8 mouse cellular contexts compared by ENCODE assay signal in the genomic region with DNA sequence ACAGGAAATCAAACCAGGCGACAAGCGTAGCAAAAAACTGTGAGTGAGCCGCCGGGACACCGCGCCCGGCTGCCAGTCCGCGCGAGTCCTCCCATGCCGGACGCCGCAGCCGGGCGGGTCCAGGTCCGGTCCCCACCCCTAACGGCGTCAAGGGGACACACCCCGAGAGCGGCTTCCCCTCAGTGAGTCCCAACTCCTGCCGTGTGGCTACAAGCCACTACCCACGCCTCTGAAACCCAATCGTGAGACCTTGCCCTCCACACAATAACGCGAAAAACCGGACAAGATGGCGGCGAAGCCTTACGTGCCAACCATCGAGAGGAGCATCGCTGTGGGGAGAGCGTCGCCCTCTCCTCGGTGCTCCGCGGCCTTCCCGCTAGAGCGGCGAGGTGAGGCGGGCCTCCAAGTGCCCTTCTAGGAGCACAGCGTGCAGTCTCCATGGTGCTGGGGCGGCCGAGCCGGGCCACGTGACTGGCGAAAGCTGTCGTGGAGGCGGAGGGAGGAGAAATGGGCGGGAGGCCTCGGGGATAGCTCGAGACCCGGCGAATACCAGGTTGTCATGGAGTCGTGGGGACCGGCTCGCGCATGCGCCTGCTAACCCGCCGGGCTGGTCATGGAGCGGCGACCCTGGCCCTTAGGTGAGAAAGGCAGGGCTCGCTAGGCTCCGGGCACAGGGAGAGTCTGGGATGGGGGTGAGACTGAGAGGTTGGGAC. TPM values are rescaled to one million over a fixed set of nuclear protein-coding genes. Genes with fewer than 3 reads are reported as not detected.
DNase-seq lines count a peak whose midpoint lies in the region; ATAC-seq and TF ChIP-seq lines count a peak whose summit lies in the region.

TSS of gene Cipc (plus strand) at position 182 of the 713 bp plus-strand sequence.

- H3K9me3 ChIP-seq in hindbrain, postnatal 0 days (ENCODE audit: low read length), result no peaks in the 10 kb centered on the region

- H3K36me3 ChIP-seq in hindbrain, postnatal 0 days (ENCODE audit: insufficient read depth, low read length), result no peaks in the 10 kb centered on the region

- peak within 1 kb of the TSS; percentile 99 for H3K27ac ChIP-seq in gastrocnemius, adult 2 months
- H3K27ac ChIP-seq in hindbrain, postnatal 0 days, result peak within 1 kb of the TSS; percentile 99
- peak within 1 kb of the TSS; percentile 100 for H3K27ac ChIP-seq in left cerebral cortex, adult 2 months

- DNase-seq in ZHBTc4 (ENCODE audit: low read depth, low spot score), result peak; percentile 100
- DNase-seq in gastrocnemius, adult 2 months, result peak; percentile 99
- peak; percentile 99 for DNase-seq in hindbrain, postnatal 0 days (ENCODE audit: low spot score)
- DNase-seq in left cerebral cortex, adult 2 months (ENCODE audit: extremely low spot score in 1 of 2, low spot score in 2 of 2), result peak; percentile 98 to 99
- DNase-seq in right cerebral cortex, adult 2 months (ENCODE audit: low spot score in 2 of 2), result peak; percentile 97 to 99
- peak; percentile 98 for DNase-seq in urinary bladder, postnatal 14 days (ENCODE audit: low spot score)

- peak within 1 kb of the TSS; percentile 89 for H3K4me3 ChIP-seq in gastrocnemius, adult 2 months
- H3K4me3 ChIP-seq in hindbrain, postnatal 0 days (ENCODE audit: low read length), result peak within 1 kb of the TSS; percentile 59
- H3K4me3 ChIP-seq in left cerebral cortex, adult 2 months, result peak within 1 kb of the TSS; percentile 72

- 0 out of 2 replicates have a peak, but pooled peaks have one; percentile 2 for TF ChIP-seq CTCF in gastrocnemius, adult 2 months (IDR thresholded peaks at IDR 0.05)
- TF ChIP-seq CTCF in hindbrain, postnatal 0 days (IDR thresholded peaks at IDR 0.05; ENCODE audit: low read depth), result no peak; the same call in 1 of the 2 replicates
- no peak; the same call in 1 of the 2 replicates for TF ChIP-seq CTCF in left cerebral cortex, adult 2 months (IDR thresholded peaks at IDR 0.05)

- ATAC-seq in common myeloid progenitor, adult 5-6 weeks (replicated peaks; ENCODE audit: low read depth, poor library complexity, severe bottlenecking), result peak; percentile 79
- ATAC-seq in hindbrain, postnatal 0 days, result peak; percentile 98
- peak; percentile 83 for ATAC-seq in megakaryocyte, adult 5-6 weeks (ENCODE audit: poor library complexity, severe bottlenecking)

- intact Hi-C loops in gastrocnemius, adult 2 months (cut with DNase I), result loop anchor here (5.0 kb wide), 1 partner anchor 45 kb away; no protein-coding TSS in a partner anchor
- intact Hi-C loops in left cerebral cortex, adult 2 months (cut with DNase I), result loop anchor here (1.0 to 2.0 kb wide), 3 partner anchors 28 to 178 kb away; no protein-coding TSS in a partner anchor

- H3K4me1 ChIP-seq in hindbrain, postnatal 0 days (ENCODE audit: insufficient read depth, low read length), result peaks cover 29% of the 10 kb centered on the region

- under 1% methylated on average over 64 of the region's 64 CpGs for WGBS in hindbrain, postnatal 0 days

- H3K4me2 ChIP-seq in hindbrain, postnatal 0 days (ENCODE audit: low read depth, low read length), result peak within 1 kb of the TSS; percentile 84

- H3K9ac ChIP-seq in hindbrain, postnatal 0 days (replicated peaks; ENCODE audit: low read length), result peak within 1 kb of the TSS; percentile 93

- H3K27me3 ChIP-seq in hindbrain, postnatal 0 days (ENCODE audit: insufficient read depth, low read length), result no peaks in the 10 kb centered on the region

RNA-seq across cellular contexts. Expression of gene Cipc, which starts in this region (rescaled TPM):
- 23.8 and 33.9 TPM in 2 replicates for total RNA-seq in common myeloid progenitor, adult 5-6 weeks (2017)
- total RNA-seq in gastrocnemius, adult 2 months (2021), result 10 to 100 TPM; 32.2 to 33.8 TPM
- 51.1 and 55.6 TPM in 2 replicates for total RNA-seq in hindbrain, postnatal 0 days (2014; rRNA removed)
- 27.6 and 29.6 TPM in 2 replicates for polyA plus RNA-seq in hindbrain, postnatal 0 days (2015; fragmentation: Nextera tagmentation; extraction: Ambion mirVana)
- total RNA-seq in left cerebral cortex, adult 2 months (2021), result 10 to 100 TPM; 79.8 to 91.6 TPM
- total RNA-seq in megakaryocyte, adult 5-6 weeks (2015), result 12.0 and 12.9 TPM in 2 replicates
- total RNA-seq in megakaryocyte, adult 5-6 weeks (2017), result 8.9 and 11.0 TPM in 2 replicates

Comparison
In these comparisons a context has a peak if more than half of its experiments do, and no peak if none do; other contexts are left out.
1. Peak in every context shown above with its lines: DNase-seq, ATAC-seq, H3K4me3 ChIP-seq and H3K27ac ChIP-seq.